Mouse (Mus musculus): ENCODE results near the gene Maf.

GRCm38 (mm10) chr8:115756965-115757364, 49.4 kb upstream of the Maf start:
- TF ChIP-seq GATA1 (IDR thresholded peaks at IDR 0.05; ENCODE audit: low read length): no peak
- TF ChIP-seq TAL1 (IDR thresholded peaks at IDR 0.05; ENCODE audit: low read length): no peak

Measured in erythroblast, embryonic 14.5 days (primary cell).